Mouse (Mus musculus) hindbrain, postnatal 0 days (tissue): ENCODE data around the gene Cacna2d3. TPM values are rescaled to one million over a fixed set of nuclear protein-coding genes. Genes with fewer than 3 reads are reported as not detected.
A peak's percentile ranks its signal among the peaks of the same experiment; 100 is the strongest.

Experiments used
- ATAC-seq: fragments of 200-750 bp; cut with Nextera tagmentation; 2 replicates; pipeline ENCODE4 v1.8.0; 2017; ENCODE audit warnings: mild to moderate bottlenecking, moderate TSS enrichment, moderate library complexity
- DNase-seq: peaks from one replicate; pipeline ENCODE4 v3.0.0-alpha.2; 2015; ENCODE audit warnings: low spot score
- H3K27ac ChIP-seq: fragments of 300-500 bp; sonication (generic); 2 replicates; pipeline ENCODE4 v1.5.1; 2014; ENCODE audit warnings: mild to moderate bottlenecking
- H3K27me3 ChIP-seq: fragments of 300-500 bp; sonication (generic); 2 replicates; pipeline ENCODE4 v1.6.1; 2014; ENCODE audit warnings: low read length, mixed read lengths; ENCODE audit not compliant: insufficient read depth
- H3K36me3 ChIP-seq: fragments of 300-500 bp; sonication (generic); 2 replicates; pipeline ENCODE4 v1.6.1; 2014; ENCODE audit warnings: low read length, mixed read lengths; ENCODE audit not compliant: insufficient read depth
- H3K4me1 ChIP-seq: fragments of 300-500 bp; sonication (generic); 2 replicates; pipeline ENCODE4 v1.6.1; 2014; ENCODE audit warnings: antibody characterized with exemption, low read length, mixed read lengths; ENCODE audit not compliant: insufficient read depth
- H3K4me2 ChIP-seq: fragments of 300-500 bp; sonication (generic); 2 replicates; pipeline ENCODE4 v1.6.1; 2014; ENCODE audit warnings: low read depth, mild to moderate bottlenecking, low read length, moderate library complexity, mixed read lengths
- H3K4me3 ChIP-seq: fragments of 300-500 bp; sonication (generic); 2 replicates; pipeline ENCODE4 v1.5.1; 2014; ENCODE audit warnings: low read length
- H3K9ac ChIP-seq: fragments of 300-500 bp; sonication (generic); replicated peaks from 2 replicates; pipeline ENCODE4 v1.6.1; 2014; ENCODE audit warnings: mild to moderate bottlenecking, low read length, moderate library complexity, mixed read lengths
- H3K9me3 ChIP-seq: fragments of 300-500 bp; sonication (generic); 2 replicates; pipeline ENCODE4 v1.6.1; 2016; ENCODE audit warnings: low read length, mixed read lengths
- CTCF ChIP-seq: IDR thresholded peaks from 2 replicates; pipeline ENCODE4 v1.5.1; 2016; ENCODE audit warnings: antibody characterized with exemption, control low read depth, low read depth
- WGBS: fragments of 180-500 bp; shearing (Covaris S2); extraction: QIAGEN DNeasy Blood & Tissue Kit; methylation state at CpG from one replicate; pipeline ENCODE4 v1.1.7; 2014; 5-methylcytosine and 5-hydroxymethylcytosine counted together
- polyA plus RNA-seq: library from polyadenylated mRNA; unstranded; fragments of >200 nt; fragmentation: Nextera tagmentation; extraction: Ambion mirVana; gene quantifications from 2 replicates; pipeline ENCODE4 v1.2.1, GENCODE M21; 2015
- total RNA-seq: library from RNA; depleted of rRNA; stranded (reverse); fragments of >200 nt; gene quantifications from 2 replicates; pipeline ENCODE4 v1.2.3, GENCODE M21; 2014

Cacna2d3 gene
- total and polyA plus RNA-seq, 2 experiments from 2014 or later = 37.6 to 39.0 TPM

DNA sequence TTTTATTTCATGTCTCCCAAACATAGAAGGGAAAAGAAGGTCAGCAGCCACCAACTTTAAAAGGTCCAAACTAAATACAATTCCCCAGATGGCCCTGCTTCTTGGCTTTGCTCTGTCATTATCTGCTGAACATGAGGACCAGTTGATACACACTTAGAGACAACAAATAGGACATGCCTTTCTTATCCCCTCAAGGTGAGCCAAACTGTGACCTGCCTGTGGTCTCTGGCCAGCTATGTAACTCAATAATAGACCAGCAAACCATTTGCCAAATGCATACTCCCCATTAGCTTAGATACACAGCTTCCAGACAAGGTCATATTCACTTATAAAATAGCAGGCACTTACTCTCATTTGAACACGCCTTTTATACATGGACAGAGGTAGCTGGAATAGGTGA, 680.2 kb downstream of the Cacna2d3 start:
- Histone ChIP-seq H3K4me3 (no peak overlapping the region), H3K27ac (peak overlapping the region; percentile 54; the same call in 1 of the 2 replicates), H3K4me2 (no peak overlapping the region), H3K27me3 (no peaks in the 10 kb centered on the region), H3K36me3 (no peaks in the 10 kb centered on the region), H3K9ac (no peak overlapping the region), H3K4me1 (peaks cover 11% of the 10 kb centered on the region; the same call in 1 of the 2 replicates), H3K9me3 (no peaks in the 10 kb centered on the region)
- WGBS = 85% methylated on average over 1 of the region's 1 CpGs
- no peak for TF ChIP-seq CTCF
- DNase-seq = no peak
- ATAC-seq = no peak

DNA sequence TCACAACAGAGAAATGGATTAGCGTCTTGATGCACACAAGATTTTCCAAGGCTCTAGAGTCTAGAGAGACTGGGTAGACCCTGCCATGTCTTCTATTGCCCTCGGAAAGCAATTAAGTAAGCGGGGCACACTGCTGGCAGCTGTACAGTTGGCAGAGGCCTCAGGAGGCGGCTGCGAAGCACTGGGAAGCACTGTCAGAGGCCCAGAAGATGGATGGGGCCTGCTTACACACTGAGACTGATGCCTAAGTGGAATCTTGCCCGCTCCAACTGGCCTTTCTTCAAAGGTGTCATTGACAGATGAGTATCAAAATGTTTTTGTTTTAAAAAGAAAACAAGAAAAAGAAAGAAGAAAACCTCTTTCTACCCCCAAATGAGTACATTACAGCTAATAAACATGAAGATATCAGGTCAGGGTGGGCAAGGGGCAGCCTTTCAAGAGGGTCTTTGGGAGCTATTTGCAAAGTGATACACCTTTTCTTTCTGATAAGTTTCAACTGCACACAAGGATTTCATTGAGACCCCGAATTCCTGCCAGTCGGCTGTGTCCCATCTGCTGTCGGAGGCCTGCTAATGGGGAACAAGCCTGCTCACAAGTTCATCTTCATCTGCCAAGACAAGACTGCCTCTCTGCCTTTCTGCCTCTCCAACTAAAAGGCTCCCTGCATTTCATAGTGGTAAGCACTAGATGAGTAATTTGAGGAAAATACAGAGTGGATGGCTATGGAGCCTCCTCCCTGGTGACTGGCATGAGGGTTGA, 680.9 kb downstream of the Cacna2d3 start:
- no peaks in the 10 kb centered on the region for H3K27me3 ChIP-seq
- H3K4me2 ChIP-seq = no peak overlapping the region
- no peak for TF ChIP-seq CTCF
- H3K27ac ChIP-seq = peak overlapping the region; percentile 54
- no peak overlapping the region for H3K9ac ChIP-seq
- DNase-seq = peak; percentile 84
- ATAC-seq = peak; percentile 82
- no peaks in the 10 kb centered on the region for H3K9me3 ChIP-seq
- peaks cover 11% of the 10 kb centered on the region; the same call in 1 of the 2 replicates for H3K4me1 ChIP-seq
- 35% methylated on average over 9 of the region's 9 CpGs for WGBS
- no peaks in the 10 kb centered on the region for H3K36me3 ChIP-seq
- H3K4me3 ChIP-seq = no peak overlapping the region

DNA sequence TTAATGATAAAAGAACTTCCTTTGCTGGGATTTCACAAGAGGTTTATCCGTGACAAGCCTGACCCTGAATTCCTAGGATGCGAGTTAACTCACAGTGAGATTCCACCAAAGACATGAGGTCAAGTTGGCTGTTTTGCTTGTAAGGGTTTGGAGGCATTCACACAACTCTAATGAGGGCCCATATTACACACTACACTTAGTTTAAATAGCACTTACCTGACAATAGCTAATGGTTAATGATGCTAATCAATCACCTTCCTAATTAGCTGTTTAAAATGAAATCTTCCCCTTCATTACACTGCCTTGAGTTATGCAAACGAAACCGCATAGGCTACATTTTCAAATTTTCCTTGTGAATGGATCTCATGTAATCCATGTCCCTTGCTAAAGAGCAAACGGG, 683.4 kb downstream of the Cacna2d3 start:
- Histone ChIP-seq H3K4me1 (peaks cover 11% of the 10 kb centered on the region; the same call in 1 of the 2 replicates), H3K36me3 (no peaks in the 10 kb centered on the region), H3K4me2 (no peak overlapping the region), H3K4me3 (no peak overlapping the region), H3K9me3 (no peaks in the 10 kb centered on the region), H3K27ac (no peak overlapping the region), H3K27me3 (no peaks in the 10 kb centered on the region), H3K9ac (no peak overlapping the region)
- DNase-seq (no peak), ATAC-seq (no peak)
- 62% methylated on average over 5 of the region's 5 CpGs for WGBS
- no peak for TF ChIP-seq CTCF

DNA sequence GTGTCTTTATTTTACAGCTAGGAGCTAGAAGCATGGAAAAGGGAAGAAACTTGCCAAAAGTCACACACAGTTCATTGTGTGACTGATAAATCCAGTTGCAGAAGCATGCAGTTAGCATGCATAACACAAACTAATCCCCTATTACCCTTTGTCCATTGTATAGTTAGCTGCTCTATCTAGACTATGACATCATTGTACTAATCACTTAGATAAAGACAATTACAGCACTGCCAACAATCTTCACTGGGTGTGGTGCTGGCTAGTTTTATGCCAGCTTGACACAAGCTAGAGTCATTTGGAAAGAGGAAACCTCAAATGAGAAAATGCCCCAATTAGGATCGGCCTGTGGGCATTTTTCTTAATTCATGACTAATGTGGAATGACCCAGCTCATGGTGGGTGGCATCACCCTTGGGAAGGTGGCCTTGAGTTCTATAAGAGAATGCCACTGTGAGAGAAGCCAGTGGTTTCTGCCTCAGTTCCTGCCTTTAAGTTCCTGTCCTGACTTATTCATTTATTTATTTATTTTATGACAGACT, 689.7 kb downstream of the Cacna2d3 start:
- ATAC-seq = no peak
- Histone ChIP-seq H3K4me1 (peaks cover 11% of the 10 kb centered on the region; the same call in 1 of the 2 replicates), H3K4me3 (no peak overlapping the region), H3K4me2 (no peak overlapping the region), H3K9ac (no peak overlapping the region), H3K9me3 (no peaks in the 10 kb centered on the region), H3K27ac (no peak overlapping the region), H3K36me3 (no peaks in the 10 kb centered on the region), H3K27me3 (no peaks in the 10 kb centered on the region)
- 85% methylated on average over 1 of the region's 1 CpGs for WGBS
- TF ChIP-seq CTCF = no peak
- no peak for DNase-seq

DNA sequence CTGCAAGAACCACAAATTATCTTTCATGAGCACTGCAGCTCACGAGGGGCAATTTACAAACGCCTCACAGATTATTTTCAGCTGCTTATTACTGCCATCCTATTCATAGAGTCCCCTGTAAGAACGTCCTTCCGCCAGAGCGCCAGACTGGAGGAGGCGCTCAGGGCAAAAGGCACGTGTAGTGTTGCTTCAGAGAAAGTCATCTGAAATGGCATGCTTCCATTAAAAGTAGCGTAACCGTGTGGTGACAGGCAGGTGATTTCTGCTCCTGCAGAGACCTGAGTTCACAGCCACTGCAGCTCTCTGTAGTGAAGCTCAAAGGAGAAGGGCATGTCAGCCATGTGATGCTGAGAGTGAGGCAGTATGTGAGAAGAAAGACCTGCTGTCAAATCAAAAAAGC, 691.1 kb downstream of the Cacna2d3 start:
- no peak for ATAC-seq
- DNase-seq = no peak
- 39% methylated on average over 9 of the region's 9 CpGs for WGBS

DNA sequence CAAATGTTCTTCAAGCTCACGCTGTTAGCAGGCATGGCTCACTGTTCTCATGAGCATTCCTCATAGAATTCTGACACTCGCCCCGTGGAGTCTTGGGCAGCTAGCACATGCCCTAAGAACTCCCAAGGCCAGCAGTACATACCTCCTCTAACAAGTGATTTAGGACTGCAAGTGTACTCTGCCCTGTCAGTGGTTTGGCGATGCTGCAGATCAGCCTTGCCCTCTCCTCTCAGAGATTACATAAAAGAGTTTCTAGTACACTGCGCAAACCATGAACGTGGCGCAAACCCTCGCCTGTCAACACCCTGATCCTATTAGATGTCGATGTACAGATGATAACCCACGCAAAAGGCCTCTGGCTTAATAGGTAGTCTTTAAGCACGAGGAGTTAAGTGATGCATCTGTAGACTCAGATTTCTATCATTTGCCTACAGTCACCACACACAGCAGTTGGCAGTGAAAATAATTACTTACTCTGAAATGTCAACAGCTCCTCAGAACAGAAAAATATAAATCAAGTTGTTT, 691.7 kb downstream of the Cacna2d3 start:
- Histone ChIP-seq H3K27me3 (no peaks in the 10 kb centered on the region), H3K4me2 (no peak overlapping the region), H3K9ac (no peak overlapping the region), H3K27ac (no peak overlapping the region), H3K4me1 (peaks cover 11% of the 10 kb centered on the region; the same call in 1 of the 2 replicates), H3K4me3 (no peak overlapping the region), H3K9me3 (no peaks in the 10 kb centered on the region), H3K36me3 (no peaks in the 10 kb centered on the region)
- ATAC-seq (no peak), DNase-seq (no peak)
- no peak for TF ChIP-seq CTCF
- 70% methylated on average over 11 of the region's 11 CpGs for WGBS

More for the DNA sequence above, 691.1 kb downstream of the Cacna2d3 start:
- Histone ChIP-seq H3K9ac (no peak overlapping the region), H3K4me1 (peaks cover 11% of the 10 kb centered on the region; the same call in 1 of the 2 replicates), H3K36me3 (no peaks in the 10 kb centered on the region), H3K9me3 (no peaks in the 10 kb centered on the region), H3K4me3 (no peak overlapping the region), H3K4me2 (no peak overlapping the region), H3K27me3 (no peaks in the 10 kb centered on the region), H3K27ac (no peak overlapping the region)
- no peak for TF ChIP-seq CTCF

DNA sequence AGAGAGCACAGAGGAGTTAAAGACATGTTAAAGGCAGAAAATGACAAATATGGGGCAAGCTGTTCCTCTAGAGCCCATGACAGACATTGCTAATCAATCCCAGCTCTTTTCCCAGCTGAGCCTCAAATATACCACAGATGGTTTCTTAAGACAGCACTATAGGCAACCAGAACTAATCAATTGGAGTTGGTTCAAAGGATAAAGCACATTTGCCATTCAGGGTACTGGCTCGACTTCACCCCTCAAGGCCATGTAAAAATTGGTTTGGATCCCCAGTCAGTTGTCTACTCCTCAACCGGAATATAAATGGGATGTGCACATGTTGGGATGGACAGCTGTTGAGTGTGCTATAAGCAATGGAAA, 692.6 kb downstream of the Cacna2d3 start:
- Histone ChIP-seq H3K27me3 (no peaks in the 10 kb centered on the region), H3K4me2 (no peak overlapping the region), H3K9me3 (no peaks in the 10 kb centered on the region), H3K27ac (no peak overlapping the region), H3K4me1 (peaks cover 11% of the 10 kb centered on the region; the same call in 1 of the 2 replicates), H3K9ac (no peak overlapping the region), H3K4me3 (no peak overlapping the region), H3K36me3 (no peaks in the 10 kb centered on the region)
- ATAC-seq = no peak
- no peak for TF ChIP-seq CTCF
- 16% methylated on average over 2 of the region's 2 CpGs for WGBS
- DNase-seq = peak; percentile 61
